Mouse (Mus musculus): Measurements from ENCODE around the gene Il1rl2.

GRCm38 (mm10) chr1:40293891-40294290, 30.5 kb upstream of the Il1rl2 start:
- TF ChIP-seq CTCF (IDR thresholded peaks at IDR 0.05; ENCODE audit: low read depth), result peak; percentile 26; the same call in 1 of the 2 replicates
- no peak for TF ChIP-seq EP300 (IDR thresholded peaks at IDR 0.05; ENCODE audit: low read depth)

All from heart, postnatal 0 days (tissue).